Mouse (Mus musculus) stomach, postnatal 0 days (tissue): ENCODE data around the gene Slc25a45.

Experiments used
- CTCF ChIP-seq: IDR thresholded peaks from 2 replicates; pipeline ENCODE4 v1.5.1; 2016; ENCODE audit warnings: antibody characterized with exemption, low read depth, mild to moderate bottlenecking, moderate library complexity
- EP300 ChIP-seq: optimal IDR thresholded peaks from 2 replicates; pipeline ENCODE3; 2016; ENCODE audit warnings: antibody characterized with exemption

DNA sequence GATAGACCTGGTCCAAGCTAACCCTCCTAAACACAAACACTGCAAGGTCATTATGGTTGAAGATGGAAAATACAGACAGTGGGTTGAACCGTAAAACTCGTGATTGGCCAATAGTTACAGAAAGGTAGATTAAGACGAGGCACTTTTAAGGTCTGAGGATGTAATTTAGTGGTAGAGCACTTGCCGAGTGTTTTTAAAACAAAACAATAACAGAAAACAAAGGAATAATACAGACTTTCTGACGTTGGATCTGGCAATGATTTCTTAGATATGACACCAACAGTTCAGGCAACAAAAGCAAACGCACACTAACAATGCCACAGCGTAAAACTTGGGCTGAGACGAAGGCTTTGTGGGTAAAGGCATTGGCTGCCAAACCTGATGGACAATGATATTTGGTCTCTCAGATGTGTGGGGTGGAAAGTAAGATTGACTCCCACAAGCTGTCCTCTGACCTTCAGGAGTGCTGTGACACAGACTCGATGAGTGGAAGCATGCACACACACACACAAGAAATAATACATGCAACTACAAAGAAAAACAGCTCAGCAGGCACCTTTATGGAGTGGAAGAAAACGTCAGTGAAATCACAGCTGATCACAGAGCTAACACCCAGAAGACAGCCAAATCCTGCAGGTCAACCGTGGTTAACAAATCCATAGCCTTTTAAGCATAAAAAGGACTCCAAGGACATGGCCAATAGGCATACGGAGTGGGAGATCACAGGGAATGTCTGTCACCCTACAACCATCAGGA lies 39.3 kb upstream of the Slc25a45 start:
- TF ChIP-seq CTCF (no peak), EP300 (no peak)
